Mouse (Mus musculus): Measurements from ENCODE around the gene Tmem126b. TPM values are rescaled to one million over a fixed set of nuclear protein-coding genes. Genes with fewer than 3 reads are reported as not detected.
A peak's percentile ranks its signal among the peaks of the same experiment; 100 is the strongest.

Gene Tmem126b
- polyA plus RNA-seq, 1 experiment from 2014 or later: 41.3 TPM

DNA sequence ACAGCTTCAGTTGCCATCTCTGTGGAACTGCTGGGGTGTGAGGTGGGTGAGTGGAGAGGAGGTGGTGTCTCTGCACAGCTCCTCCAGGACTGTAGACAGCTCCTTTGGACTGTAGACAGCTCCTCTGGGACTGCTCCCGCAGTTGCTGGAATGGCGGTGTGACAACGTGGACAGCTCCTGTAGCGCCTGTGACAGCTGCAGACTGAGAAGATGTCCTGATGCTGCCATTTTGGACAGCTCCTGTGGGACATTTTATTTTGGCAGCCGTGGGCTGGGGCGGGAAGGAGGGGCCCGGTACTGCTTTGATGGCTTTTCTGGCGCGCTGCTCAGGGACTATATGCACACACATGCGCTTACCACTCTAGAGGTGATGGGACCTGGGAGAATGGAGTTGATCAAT lies 15.5 kb downstream of the Tmem126b start:
- no peak overlapping the region for H3K9ac ChIP-seq (replicated peaks; ENCODE audit: low read length)
- no peaks in the 10 kb centered on the region for H3K27me3 ChIP-seq (ENCODE audit: control insufficient read depth, insufficient read depth, low read length)
- WGBS: 56% methylated on average over 10 of the region's 10 CpGs
- no peak overlapping the region for H3K27ac ChIP-seq (replicated peaks; ENCODE audit: low read depth, low read length)
- ATAC-seq (replicated peaks; ENCODE audit: insufficient number of reproducible peaks, low FRiP score, low TSS enrichment, low read depth) (no peak), DNase-seq (ENCODE audit: low spot score) (no peak)
- no peaks in the 10 kb centered on the region for H3K9me3 ChIP-seq (replicated peaks; ENCODE audit: control insufficient read depth, low read length)
- H3K4me2 ChIP-seq (ENCODE audit: low read depth, low read length): no peak overlapping the region
- no peaks in the 10 kb centered on the region; the same call in 1 of the 2 replicates for H3K4me1 ChIP-seq (ENCODE audit: control insufficient read depth, insufficient read depth, low read length)
- no peak overlapping the region for H3K4me3 ChIP-seq (ENCODE audit: low read depth, low read length)
- H3K36me3 ChIP-seq (replicated peaks; ENCODE audit: control insufficient read depth, insufficient read depth, low read depth, low read length): no peaks in the 10 kb centered on the region

DNA sequence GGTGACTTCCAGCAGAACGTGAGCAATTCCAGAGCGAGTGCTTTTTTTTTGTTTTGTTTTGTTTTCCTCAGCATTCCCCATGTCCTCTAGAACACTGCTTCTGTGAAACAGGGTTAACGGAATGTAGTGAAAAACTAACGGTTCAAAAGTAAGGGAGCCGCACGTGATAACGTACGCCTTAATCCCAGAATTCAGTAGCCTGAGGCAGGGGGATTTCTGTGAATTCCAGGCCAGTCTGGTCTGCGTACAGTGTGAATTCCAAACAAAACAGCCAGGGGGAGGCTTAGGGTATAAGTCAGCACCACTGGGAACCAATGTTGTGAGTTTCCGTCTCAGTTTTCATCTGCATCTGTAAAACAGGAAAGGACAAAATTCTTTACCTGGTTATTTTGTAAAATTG lies 18.3 kb downstream of the Tmem126b start:
- peak; percentile 65 for DNase-seq (ENCODE audit: low spot score)
- H3K9me3 ChIP-seq (replicated peaks; ENCODE audit: control insufficient read depth, low read length): no peaks in the 10 kb centered on the region
- 17% methylated on average over 10 of the region's 10 CpGs for WGBS
- ATAC-seq (replicated peaks; ENCODE audit: insufficient number of reproducible peaks, low FRiP score, low TSS enrichment, low read depth): peak; percentile 71
- H3K4me2 ChIP-seq (ENCODE audit: low read depth, low read length): peak overlapping the region; percentile 61
- peak overlapping the region; percentile 68 for H3K4me3 ChIP-seq (ENCODE audit: low read depth, low read length)
- peak overlapping the region; percentile 76 for H3K9ac ChIP-seq (replicated peaks; ENCODE audit: low read length)
- no peaks in the 10 kb centered on the region; the same call in 1 of the 2 replicates for H3K4me1 ChIP-seq (ENCODE audit: control insufficient read depth, insufficient read depth, low read length)
- no peaks in the 10 kb centered on the region for H3K27me3 ChIP-seq (ENCODE audit: control insufficient read depth, insufficient read depth, low read length)
- H3K36me3 ChIP-seq (replicated peaks; ENCODE audit: control insufficient read depth, insufficient read depth, low read depth, low read length): peaks cover 2% of the 10 kb centered on the region
- peak overlapping the region; percentile 79 for H3K27ac ChIP-seq (replicated peaks; ENCODE audit: low read depth, low read length)

DNA sequence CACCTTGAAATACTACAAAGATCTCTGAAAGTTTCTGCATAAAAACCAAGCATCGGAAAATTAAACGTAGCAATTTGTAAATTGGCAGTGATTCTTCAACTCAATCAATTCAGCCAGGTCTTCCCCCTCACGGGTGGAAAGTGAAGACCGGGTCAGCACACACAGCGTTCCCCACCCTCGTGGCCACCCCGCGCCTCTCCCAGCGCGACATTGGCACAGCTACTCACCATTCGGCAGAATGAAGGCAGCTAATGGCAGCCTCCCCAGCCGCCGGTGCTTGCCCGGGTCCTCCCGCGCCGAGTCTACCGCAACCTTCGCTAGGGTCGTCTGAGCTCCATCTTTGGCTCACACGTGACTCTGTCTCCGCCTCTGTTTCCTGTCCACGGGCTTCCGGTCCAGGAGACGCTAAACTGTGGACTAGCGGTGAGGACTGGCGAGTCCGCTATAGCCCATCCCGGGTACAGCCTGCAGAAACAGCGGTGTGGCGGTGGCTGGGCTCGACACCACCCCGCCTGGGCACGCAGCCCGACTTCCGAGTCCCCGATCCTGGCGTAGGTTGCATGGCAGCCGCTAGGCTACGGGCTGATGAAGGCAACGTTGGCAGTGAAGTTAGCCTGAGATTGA lies 18.8 kb downstream of the Tmem126b start, which contains the start of gene Tmem126a:
Tmem126a (minus strand) TSS at position 385 of the 624 bp plus-strand sequence.
- Histone ChIP-seq H3K4me2 (ENCODE audit: low read depth, low read length) (peak within 1 kb of the TSS; percentile 61), H3K4me3 (ENCODE audit: low read depth, low read length) (peak within 1 kb of the TSS; percentile 68), H3K27me3 (ENCODE audit: control insufficient read depth, insufficient read depth, low read length) (no peaks in the 10 kb centered on the region), H3K9me3 (replicated peaks; ENCODE audit: control insufficient read depth, low read length) (no peaks in the 10 kb centered on the region), H3K9ac (replicated peaks; ENCODE audit: low read length) (peak within 1 kb of the TSS; percentile 76), H3K36me3 (replicated peaks; ENCODE audit: control insufficient read depth, insufficient read depth, low read depth, low read length) (peaks cover 2% of the 10 kb centered on the region), H3K27ac (replicated peaks; ENCODE audit: low read depth, low read length) (peak within 1 kb of the TSS; percentile 79), H3K4me1 (ENCODE audit: control insufficient read depth, insufficient read depth, low read length) (no peaks in the 10 kb centered on the region; the same call in 1 of the 2 replicates)
- peak; percentile 96 for ATAC-seq (replicated peaks; ENCODE audit: insufficient number of reproducible peaks, low FRiP score, low TSS enrichment, low read depth)
- peak; percentile 92 for DNase-seq (ENCODE audit: low spot score)
- WGBS: under 1% methylated on average over 41 of the region's 41 CpGs

DNA sequence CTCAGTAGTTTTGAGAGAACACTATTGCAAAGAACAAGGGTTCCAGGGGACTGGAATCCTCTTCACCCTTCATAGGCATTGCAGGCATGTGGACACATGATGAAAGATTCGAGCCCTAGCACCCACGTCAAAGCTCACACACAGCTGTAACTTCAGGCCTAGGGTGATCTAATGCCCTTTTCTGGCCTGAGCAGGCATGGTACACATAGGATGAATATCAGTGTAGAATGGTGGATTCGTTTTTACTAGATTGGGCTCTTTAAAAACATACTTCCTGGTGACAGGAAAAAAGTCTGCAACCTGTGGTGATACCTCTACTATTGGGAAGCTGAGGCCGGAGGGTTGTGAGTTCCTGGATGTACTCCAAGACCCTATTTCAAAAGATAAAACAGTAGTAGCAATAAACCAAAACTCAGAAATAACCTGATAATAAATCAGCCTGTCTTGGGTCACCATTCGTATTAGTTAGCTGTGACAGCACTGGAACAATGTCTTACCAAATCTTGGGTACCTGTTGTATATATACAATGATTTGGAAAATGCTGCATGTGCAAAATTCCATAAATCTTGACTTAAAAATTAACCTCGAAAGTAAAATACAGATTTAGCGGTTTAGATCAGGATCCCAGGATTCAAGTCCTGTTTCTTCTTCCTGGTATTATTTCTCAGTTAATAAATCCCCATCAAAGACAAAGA lies 19.5 kb downstream of the Tmem126b start:
- H3K4me1 ChIP-seq (ENCODE audit: control insufficient read depth, insufficient read depth, low read length): no peaks in the 10 kb centered on the region; the same call in 1 of the 2 replicates
- no peak for ATAC-seq (replicated peaks; ENCODE audit: insufficient number of reproducible peaks, low FRiP score, low TSS enrichment, low read depth)
- H3K36me3 ChIP-seq (replicated peaks; ENCODE audit: control insufficient read depth, insufficient read depth, low read depth, low read length): peaks cover 2% of the 10 kb centered on the region
- peak overlapping the region; percentile 68 for H3K4me3 ChIP-seq (ENCODE audit: low read depth, low read length)
- no peak for DNase-seq (ENCODE audit: low spot score)
- H3K27me3 ChIP-seq (ENCODE audit: control insufficient read depth, insufficient read depth, low read length): no peaks in the 10 kb centered on the region
- peak overlapping the region; percentile 76; the same call in 1 of the 2 replicates for H3K9ac ChIP-seq (replicated peaks; ENCODE audit: low read length)
- WGBS: 37% methylated on average over 7 of the region's 7 CpGs
- no peaks in the 10 kb centered on the region for H3K9me3 ChIP-seq (replicated peaks; ENCODE audit: control insufficient read depth, low read length)
- no peak overlapping the region for H3K27ac ChIP-seq (replicated peaks; ENCODE audit: low read depth, low read length)
- H3K4me2 ChIP-seq (ENCODE audit: low read depth, low read length): peak overlapping the region; percentile 61

DNA sequence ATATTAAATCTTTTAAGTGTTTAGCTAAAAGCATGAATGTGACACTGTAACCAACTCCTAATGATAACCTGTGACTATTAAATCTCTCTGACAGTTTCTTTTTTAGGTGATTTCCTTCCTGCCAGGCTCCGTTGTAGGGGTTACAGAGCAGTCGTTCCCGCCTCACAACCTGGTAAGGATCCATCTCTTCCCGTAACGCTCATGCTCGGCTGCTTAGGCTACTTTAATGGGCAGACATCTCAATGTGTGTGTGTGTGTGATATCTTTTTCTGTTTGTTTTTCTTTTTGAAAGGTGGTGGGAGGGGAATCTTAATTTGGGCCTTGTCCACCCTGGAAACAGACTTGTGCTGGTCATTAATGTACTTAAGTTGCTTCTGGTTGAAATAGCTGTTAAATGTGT lies 31.6 kb downstream of the Tmem126b start:
- Histone ChIP-seq H3K27me3 (ENCODE audit: control insufficient read depth, insufficient read depth, low read length) (no peaks in the 10 kb centered on the region), H3K4me2 (ENCODE audit: low read depth, low read length) (peak overlapping the region; percentile 61), H3K27ac (replicated peaks; ENCODE audit: low read depth, low read length) (no peak overlapping the region; the same call in 1 of the 2 replicates), H3K4me3 (ENCODE audit: low read depth, low read length) (peak overlapping the region; percentile 97), H3K9me3 (replicated peaks; ENCODE audit: control insufficient read depth, low read length) (no peaks in the 10 kb centered on the region), H3K36me3 (replicated peaks; ENCODE audit: control insufficient read depth, insufficient read depth, low read depth, low read length) (no peaks in the 10 kb centered on the region), H3K9ac (replicated peaks; ENCODE audit: low read length) (peak overlapping the region; percentile 99), H3K4me1 (ENCODE audit: control insufficient read depth, insufficient read depth, low read length) (no peaks in the 10 kb centered on the region)
- ATAC-seq (replicated peaks; ENCODE audit: insufficient number of reproducible peaks, low FRiP score, low TSS enrichment, low read depth) (no peak), DNase-seq (ENCODE audit: low spot score) (peak; percentile 7)
- under 1% methylated on average over 6 of the region's 6 CpGs for WGBS

DNA sequence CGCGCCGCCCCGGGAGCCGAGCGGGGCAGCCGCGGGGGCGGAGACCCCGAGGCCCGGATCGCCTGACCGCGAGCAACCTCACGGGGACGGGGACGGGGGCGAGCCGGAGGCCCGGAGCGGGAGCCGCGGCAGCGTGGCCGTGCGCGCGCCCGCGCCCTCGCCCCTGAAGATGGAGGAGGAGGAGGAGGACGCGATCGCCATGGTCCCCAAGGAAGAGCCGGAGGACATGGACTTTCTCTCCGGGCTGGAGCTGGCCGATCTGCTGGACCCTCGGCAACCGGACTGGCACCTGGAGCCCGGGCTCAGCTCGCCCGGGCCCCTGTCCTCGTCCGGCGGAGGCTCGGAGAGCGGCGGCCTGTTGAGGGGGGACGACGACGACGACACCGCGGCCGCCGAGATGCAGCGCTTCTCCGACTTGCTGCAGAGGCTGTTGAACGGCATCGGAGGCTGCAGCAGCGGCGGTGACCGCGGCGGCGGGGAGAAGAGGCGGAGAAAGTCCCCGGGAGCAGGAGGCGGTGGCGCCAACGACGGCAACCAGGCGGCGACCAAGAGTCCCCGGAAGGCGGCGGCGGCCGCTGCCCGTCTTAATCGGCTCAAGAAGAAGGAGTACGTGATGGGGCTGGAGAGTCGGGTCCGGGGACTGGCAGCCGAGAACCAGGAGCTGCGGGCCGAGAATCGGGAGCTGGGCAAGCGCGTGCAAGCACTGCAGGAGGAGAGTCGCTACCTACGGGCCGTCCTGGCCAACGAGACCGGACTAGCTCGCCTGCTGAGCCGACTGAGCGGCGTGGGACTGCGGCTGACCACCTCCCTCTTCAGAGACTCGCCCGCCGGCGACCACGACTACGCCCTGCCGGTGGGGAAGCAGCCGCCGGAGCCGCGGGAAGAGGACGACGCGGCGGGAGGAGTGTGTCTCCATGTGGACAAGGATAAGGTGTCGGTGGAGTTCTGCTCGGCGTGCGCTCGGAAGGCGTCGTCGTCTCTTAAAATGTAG lies 32.4 kb downstream of the Tmem126b start:
- WGBS: under 1% methylated on average over 110 of the region's 123 CpGs

DNA sequence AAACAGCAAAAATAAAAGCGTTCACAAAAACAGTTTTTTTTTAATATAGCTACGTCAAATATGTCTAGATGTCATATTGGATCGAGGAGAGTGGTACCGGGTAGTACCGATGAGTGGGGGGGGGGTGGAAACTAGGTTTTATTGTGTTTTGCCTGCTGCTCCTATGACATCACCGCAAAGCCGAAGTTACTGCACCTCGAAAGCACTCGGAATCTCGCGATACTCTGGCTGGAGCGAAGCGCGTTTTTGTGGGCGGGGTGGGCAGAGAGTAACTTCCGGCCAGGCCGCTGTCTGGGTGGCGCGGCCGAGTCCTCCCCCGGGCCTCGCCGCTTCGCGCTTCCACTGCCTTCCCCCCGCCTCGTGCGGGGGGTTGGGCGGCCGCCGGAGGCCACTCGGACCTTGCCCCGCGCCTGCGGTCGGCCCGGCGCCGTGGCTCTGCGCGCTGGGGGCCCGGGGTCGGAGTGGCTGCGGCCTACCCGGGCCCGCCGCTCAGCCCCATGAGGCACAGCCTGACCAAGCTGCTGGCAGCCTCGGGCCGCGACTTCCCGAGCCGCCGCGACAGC lies 33.2 kb downstream of the Tmem126b start, which contains the start of gene Crebzf:
Crebzf (plus strand) TSS at position 212 of the 563 bp plus-strand sequence.
- DNase-seq (ENCODE audit: low spot score): peak; percentile 99
- 1% methylated on average over 51 of the region's 54 CpGs for WGBS

More for the DNA sequence above, 32.4 kb downstream of the Tmem126b start:
- no peaks in the 10 kb centered on the region for H3K4me1 ChIP-seq (ENCODE audit: control insufficient read depth, insufficient read depth, low read length)
- no peaks in the 10 kb centered on the region for H3K9me3 ChIP-seq (replicated peaks; ENCODE audit: control insufficient read depth, low read length)
- peak overlapping the region; percentile 97 for H3K4me3 ChIP-seq (ENCODE audit: low read depth, low read length)
- no peaks in the 10 kb centered on the region for H3K36me3 ChIP-seq (replicated peaks; ENCODE audit: control insufficient read depth, insufficient read depth, low read depth, low read length)
- peak overlapping the region; percentile 97 for H3K27ac ChIP-seq (replicated peaks; ENCODE audit: low read depth, low read length)
- peak overlapping the region; percentile 61 for H3K4me2 ChIP-seq (ENCODE audit: low read depth, low read length)
- ATAC-seq (replicated peaks; ENCODE audit: insufficient number of reproducible peaks, low FRiP score, low TSS enrichment, low read depth) (peak; percentile 80), DNase-seq (ENCODE audit: low spot score) (peak; percentile 74)
- H3K27me3 ChIP-seq (ENCODE audit: control insufficient read depth, insufficient read depth, low read length): no peaks in the 10 kb centered on the region
- H3K9ac ChIP-seq (replicated peaks; ENCODE audit: low read length): peak overlapping the region; percentile 99

More for the DNA sequence above, 33.2 kb downstream of the Tmem126b start, which contains the start of gene Crebzf:
- H3K9ac ChIP-seq (replicated peaks; ENCODE audit: low read length): peak within 1 kb of the TSS; percentile 99
- H3K27ac ChIP-seq (replicated peaks; ENCODE audit: low read depth, low read length): peak within 1 kb of the TSS; percentile 97
- H3K9me3 ChIP-seq (replicated peaks; ENCODE audit: control insufficient read depth, low read length): no peaks in the 10 kb centered on the region
- peak within 1 kb of the TSS; percentile 97 for H3K4me3 ChIP-seq (ENCODE audit: low read depth, low read length)
- no peaks in the 10 kb centered on the region for H3K4me1 ChIP-seq (ENCODE audit: control insufficient read depth, insufficient read depth, low read length)
- ATAC-seq (replicated peaks; ENCODE audit: insufficient number of reproducible peaks, low FRiP score, low TSS enrichment, low read depth): peak; percentile 95
- peak within 1 kb of the TSS; percentile 61 for H3K4me2 ChIP-seq (ENCODE audit: low read depth, low read length)
- no peaks in the 10 kb centered on the region for H3K36me3 ChIP-seq (replicated peaks; ENCODE audit: control insufficient read depth, insufficient read depth, low read depth, low read length)
- H3K27me3 ChIP-seq (ENCODE audit: control insufficient read depth, insufficient read depth, low read length): no peaks in the 10 kb centered on the region
